Mouse (Mus musculus) liver, adult 2 months (tissue): ENCODE measurements around the gene Nr4a1. TPM values are rescaled to one million over a fixed set of nuclear protein-coding genes. Genes with fewer than 3 reads are reported as not detected.

Experiments
- DNase-seq: peaks from one replicate; pipeline ENCODE4 v3.0.0-alpha.2; 2011; ENCODE audit warnings: low read depth, low spot score; ENCODE audit errors: extremely low read depth
- H3K27ac ChIP-seq: fragments of 200-500 bp; replicated peaks from 2 replicates; pipeline ENCODE4 v1.5.1; 2012; ENCODE audit warnings: low read depth, mild to moderate bottlenecking, control low read depth, inconsistent platforms, low read length; ENCODE audit not compliant: insufficient read depth
- H3K27me3 ChIP-seq: fragments of 200-500 bp; 2 replicates; pipeline ENCODE4 v1.6.1; 2012; ENCODE audit warnings: mild to moderate bottlenecking, moderate library complexity, low read length, inconsistent platforms; ENCODE audit not compliant: control insufficient read depth, insufficient read depth
- H3K36me3 ChIP-seq: fragments of 200-500 bp; 2 replicates; pipeline ENCODE4 v1.6.1; 2012; ENCODE audit warnings: low read length, inconsistent platforms; ENCODE audit not compliant: control insufficient read depth, insufficient read depth
- H3K4me1 ChIP-seq: fragments of 200-500 bp; 2 replicates; pipeline ENCODE4 v1.6.1; 2011; ENCODE audit warnings: low read length; ENCODE audit not compliant: control insufficient read depth, insufficient read depth
- H3K4me3 ChIP-seq: fragments of 200-500 bp; 2 replicates; pipeline ENCODE4 v1.5.1; 2011; ENCODE audit warnings: low read depth, mild to moderate bottlenecking, control low read depth, low read length, moderate library complexity; ENCODE audit not compliant: insufficient read depth
- H3K79me2 ChIP-seq: fragments of 200-500 bp; 2 replicates; pipeline ENCODE4 v1.6.1; 2012; ENCODE audit warnings: inconsistent platforms, mild to moderate bottlenecking, low read length, moderate library complexity; ENCODE audit not compliant: control insufficient read depth, insufficient read depth
- H3K9ac ChIP-seq: fragments of 200-500 bp; 2 replicates; pipeline ENCODE4 v1.6.1; 2012; ENCODE audit warnings: low read depth, mild to moderate bottlenecking, control low read depth, inconsistent platforms, low read length
- CTCF ChIP-seq: fragments of 200-500 bp; IDR thresholded peaks from 2 replicates; pipeline ENCODE4 v1.5.1; 2011; ENCODE audit warnings: low read depth, low read length, control low read depth
- POLR2A ChIP-seq: fragments of 200-500 bp; IDR thresholded peaks from 2 replicates; pipeline ENCODE4 v1.6.1; 2011; ENCODE audit warnings: low read length, control low read depth; ENCODE audit not compliant: insufficient read depth; ENCODE audit errors: extremely low read depth
- WGBS: fragments of 180-500 bp; shearing (Covaris S2); methylation state at CpG from one replicate; pipeline ENCODE4 v1.1.7; 2018; 5-methylcytosine and 5-hydroxymethylcytosine counted together
- polyA plus RNA-seq: library from polyadenylated mRNA; depleted of rRNA; stranded (reverse); fragments of >200 nt; gene quantifications from 2 replicates; pipeline ENCODE4 v1.2.3, GENCODE M21; 2012
- total RNA-seq: library from RNA; depleted of rRNA; stranded (reverse); fragments of >200 nt; gene quantifications from 2 replicates; pipeline ENCODE4 v1.2.3, GENCODE M21; 2014

The Nr4a1 gene
- total and polyA plus RNA-seq, 2 experiments = 0.18 to 0.89 TPM

- no peaks in the 10 kb centered on the region for H3K27me3 ChIP-seq
- no peak for DNase-seq
- H3K4me3 ChIP-seq = no peak overlapping the region
- no peaks in the 10 kb centered on the region for H3K79me2 ChIP-seq
- H3K4me1 ChIP-seq = peaks cover 6% of the 10 kb centered on the region
- 66% methylated on average over 13 of the region's 13 CpGs for whole genome bisulfite sequencing
- TF ChIP-seq CTCF = no peak
- no peak for TF ChIP-seq POLR2A
- H3K27ac ChIP-seq = peak overlapping the region; percentile 46
- no peaks in the 10 kb centered on the region for H3K36me3 ChIP-seq
- H3K9ac ChIP-seq = 0 out of 2 replicates have a peak overlapping the region, but pooled peaks have one; percentile 33
Measured at GRCm38 (mm10) chr15:101260874-101261622, 7.0 kb downstream of the Nr4a1 start.

- peaks cover 11% of the 10 kb centered on the region for H3K4me1 ChIP-seq
- WGBS = 72% methylated on average over 5 of the region's 5 CpGs
- no peaks in the 10 kb centered on the region for H3K36me3 ChIP-seq
- peak; percentile 19 for DNase-seq
- no peaks in the 10 kb centered on the region for H3K79me2 ChIP-seq
- no peak overlapping the region for H3K9ac ChIP-seq
- H3K27me3 ChIP-seq = no peaks in the 10 kb centered on the region
- TF ChIP-seq POLR2A (no peak), CTCF (no peak)
- no peak overlapping the region for H3K27ac ChIP-seq
- no peak overlapping the region for H3K4me3 ChIP-seq
Measured at GRCm38 (mm10) chr15:101262502-101262901, 8.4 kb downstream of the Nr4a1 start.

GRCm38 (mm10) chr15:101266132-101266963 is 12.3 kb downstream of the Nr4a1 start:
- H3K79me2 ChIP-seq = no peaks in the 10 kb centered on the region
- no peaks in the 10 kb centered on the region for H3K27me3 ChIP-seq
- peaks cover 8% of the 10 kb centered on the region for H3K4me1 ChIP-seq
- H3K27ac ChIP-seq = 0 out of 2 replicates have a peak overlapping the region, but pooled peaks have one; percentile 8
- peak; percentile 60 for DNase-seq
- 3% methylated on average over 55 of the region's 57 CpGs for WGBS
- peak overlapping the region; percentile 60 for H3K9ac ChIP-seq
- H3K4me3 ChIP-seq = peak overlapping the region; percentile 55
- TF ChIP-seq POLR2A = 0 out of 2 replicates have a peak, but pooled peaks have one; percentile 17
- 0 out of 2 replicates have a peak, but pooled peaks have one; percentile 0 for TF ChIP-seq CTCF
- H3K36me3 ChIP-seq = no peaks in the 10 kb centered on the region

- Histone ChIP-seq H3K27ac (no peak overlapping the region), H3K79me2 (no peaks in the 10 kb centered on the region), H3K4me1 (peaks cover 8% of the 10 kb centered on the region; the same call in 1 of the 2 replicates), H3K27me3 (no peaks in the 10 kb centered on the region), H3K36me3 (no peaks in the 10 kb centered on the region), H3K9ac (peak overlapping the region; percentile 56), H3K4me3 (peak overlapping the region; percentile 55)
- DNase-seq = no peak
- TF ChIP-seq CTCF = no peak
- no peak for TF ChIP-seq POLR2A
- WGBS = 11% methylated on average over 25 of the region's 25 CpGs
Measured at GRCm38 (mm10) chr15:101267053-101268032, 13.3 kb downstream of the Nr4a1 start.
